Mouse (Mus musculus) brain, embryonic 14.5 days (tissue): ENCODE data around the gene Gm21897. TPM values are rescaled to one million over a fixed set of nuclear protein-coding genes. Genes with fewer than 3 reads are reported as not detected.

Source experiments
- DNase-seq: peaks from one replicate; pipeline ENCODE4 v3.0.0-alpha.2; 2011; ENCODE audit warnings: low read depth
- CTCF ChIP-seq: fragments of 200-500 bp; IDR thresholded peaks from 2 replicates; pipeline ENCODE4 v1.5.1; 2012; ENCODE audit warnings: inconsistent platforms, mild to moderate bottlenecking, moderate library complexity, borderline replicate concordance; ENCODE audit not compliant: insufficient read depth, insufficient read length; ENCODE audit errors: extremely low read depth
- POLR2A ChIP-seq: fragments of 200-500 bp; IDR thresholded peaks from 2 replicates; pipeline ENCODE4 v1.6.1; 2012; ENCODE audit warnings: mild to moderate bottlenecking, inconsistent platforms, borderline replicate concordance; ENCODE audit not compliant: poor library complexity, insufficient read depth, insufficient read length, severe bottlenecking; ENCODE audit errors: extremely low read depth
- polyA plus RNA-seq: library from polyadenylated mRNA; depleted of rRNA; stranded (reverse); fragments of >200 nt; gene quantifications from 2 replicates; pipeline ENCODE4 v1.2.3, GENCODE M21; 2012

Gene Gm21897
- polyA plus RNA-seq, 1 experiment = not detected

DNA sequence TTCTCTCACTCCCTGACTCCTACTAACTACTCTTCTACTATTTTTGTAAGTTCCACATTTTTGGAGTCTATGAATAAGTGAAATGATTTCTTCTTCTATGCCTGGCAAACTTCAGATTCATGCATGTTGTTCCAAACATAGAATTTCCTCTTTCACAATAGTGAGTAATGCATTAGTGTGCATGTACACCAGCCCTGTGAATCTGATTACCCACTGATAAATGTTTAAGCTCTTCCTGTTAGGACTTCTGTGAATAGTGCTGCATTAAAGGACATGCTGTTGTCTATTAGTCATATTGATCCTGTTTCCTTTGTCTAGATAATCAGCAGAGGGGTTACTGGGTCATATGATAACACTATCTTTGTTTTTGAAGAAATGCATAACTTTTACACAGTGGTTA, 43.6 kb downstream of the Gm21897 start:
- no peak for DNase-seq
- TF ChIP-seq CTCF (no peak), POLR2A (no peak)
